Mouse (Mus musculus): Measurements from ENCODE around the gene Pfdn4.
"Not testable (repeated sequence)": the region's sequence is repeated elsewhere in the genome, so short reads cannot be mapped to it uniquely, and the experiment has no call there.

Gene Pfdn4

DNA sequence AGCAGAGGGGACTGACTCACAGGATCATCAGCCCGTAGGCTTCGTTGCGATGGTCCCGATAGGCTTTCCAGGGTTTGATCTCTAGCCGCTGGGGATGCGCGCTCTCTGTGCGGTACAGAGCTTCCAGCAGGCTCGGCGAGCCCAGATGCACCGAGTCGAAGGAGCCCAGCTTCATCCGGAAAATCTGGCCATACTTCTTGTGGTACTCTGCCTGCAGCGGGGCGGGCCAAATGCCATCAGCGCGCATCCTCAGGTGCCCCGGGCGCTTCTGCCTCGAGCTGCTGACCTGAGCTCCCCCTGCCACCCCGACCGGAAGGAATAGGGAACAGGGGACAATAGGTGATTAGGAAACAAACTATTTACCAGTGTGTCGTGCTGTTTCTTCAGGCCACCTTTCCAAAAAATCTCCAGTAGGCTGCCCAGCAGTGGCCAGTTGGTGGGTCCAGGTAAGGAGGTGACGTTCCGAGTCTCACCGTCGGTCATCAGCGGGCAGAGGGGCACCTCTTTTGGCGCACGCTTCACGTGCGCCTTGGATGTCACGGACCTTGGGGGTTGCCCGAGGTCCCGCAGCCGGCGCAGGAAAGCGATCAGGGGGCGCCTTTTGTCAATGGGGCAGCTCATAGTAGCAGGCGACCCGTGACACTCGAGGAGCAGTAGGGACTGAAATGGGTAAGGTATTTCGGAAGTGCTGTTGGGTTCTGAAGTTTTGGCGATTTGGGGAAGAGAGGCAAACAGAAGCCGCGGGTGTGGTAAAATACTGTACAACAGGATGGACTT, at the start of gene Pfdn4:
Pfdn4 (plus strand) TSS at position 275 of the 777 bp plus-strand sequence.
- no peak for DNase-seq (ENCODE audit: low read depth, low spot score)

GRCm38 (mm10) chr2:170446843-170447383, 49.3 kb upstream of the Pfdn4 start:
- DNase-seq (ENCODE audit: low read depth, low spot score), result no peak

GRCm38 (mm10) chr2:170447651-170448050, 48.6 kb upstream of the Pfdn4 start:
- DNase-seq (ENCODE audit: low read depth, low spot score), result no peak

DNA sequence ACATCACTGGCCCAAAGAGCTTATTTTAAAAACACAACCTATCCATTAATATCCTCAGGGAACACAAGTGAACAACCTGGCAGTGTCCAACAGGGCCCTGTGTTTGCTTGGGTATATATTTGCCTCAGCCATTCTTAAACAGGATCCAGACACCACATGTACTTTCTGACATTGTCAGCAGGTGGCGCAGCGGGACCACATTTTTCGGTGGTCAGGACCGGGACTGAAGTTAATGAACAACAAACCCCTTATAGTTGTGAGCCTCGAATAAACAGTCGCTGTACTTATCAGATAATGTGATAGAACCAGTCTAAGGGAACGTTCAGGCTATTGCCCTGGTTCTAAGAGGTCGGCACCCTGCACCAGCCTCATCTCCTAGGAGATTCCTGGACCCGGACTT, 45.3 kb upstream of the Pfdn4 start:
- DNase-seq (ENCODE audit: low read depth, low spot score), result peak; percentile 77

GRCm38 (mm10) chr2:170453809-170454208, 42.4 kb upstream of the Pfdn4 start:
- DNase-seq (ENCODE audit: low read depth, low spot score), result not testable (repeated sequence)

DNA sequence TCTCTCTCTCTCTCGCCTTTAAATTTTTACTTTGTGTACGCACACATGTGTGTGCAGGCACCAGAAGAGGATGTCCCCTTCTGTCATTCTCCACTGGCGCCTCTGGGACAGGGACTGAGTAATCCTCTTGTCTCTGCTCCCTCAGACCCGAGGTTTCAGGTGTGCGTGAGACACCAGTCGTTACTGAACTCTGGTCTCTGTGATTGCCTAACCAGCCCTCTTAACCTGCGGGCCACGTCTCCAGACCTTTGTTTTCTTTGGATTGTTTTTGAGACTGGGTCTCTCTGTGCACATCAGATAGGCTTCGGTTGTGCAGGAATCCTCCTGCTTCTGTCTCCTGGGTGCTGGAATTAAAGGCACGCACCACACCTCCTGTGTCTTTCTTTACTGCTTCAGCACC, 37.0 kb upstream of the Pfdn4 start:
- no peak for DNase-seq (ENCODE audit: low read depth, low spot score)

GRCm38 (mm10) chr2:170459805-170460204, 36.4 kb upstream of the Pfdn4 start:
- DNase-seq (ENCODE audit: low read depth, low spot score), result no peak

GRCm38 (mm10) chr2:170461652-170462051, 34.6 kb upstream of the Pfdn4 start:
- no peak for DNase-seq (ENCODE audit: low read depth, low spot score)

DNA sequence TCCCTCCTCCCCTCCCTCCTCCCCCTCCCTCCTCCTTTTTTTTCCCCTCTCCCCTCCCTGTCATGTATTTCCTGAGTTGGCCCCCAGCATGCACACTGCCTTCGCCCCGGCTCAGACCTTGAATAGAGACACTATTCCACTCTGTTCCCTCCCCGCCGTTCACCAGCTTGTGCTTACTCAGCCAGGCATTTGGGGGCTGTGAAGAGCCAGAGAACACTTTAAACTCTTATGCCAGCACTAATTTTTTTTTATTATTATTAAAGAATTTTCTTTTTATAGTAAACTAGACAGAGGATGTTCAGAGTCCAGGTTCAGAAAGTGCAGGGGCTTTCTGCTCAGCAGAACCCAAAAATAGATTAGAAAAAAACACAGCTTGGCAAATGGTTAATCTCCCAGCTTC, 31.4 kb upstream of the Pfdn4 start:
- DNase-seq (ENCODE audit: low read depth, low spot score), result no peak

DNA sequence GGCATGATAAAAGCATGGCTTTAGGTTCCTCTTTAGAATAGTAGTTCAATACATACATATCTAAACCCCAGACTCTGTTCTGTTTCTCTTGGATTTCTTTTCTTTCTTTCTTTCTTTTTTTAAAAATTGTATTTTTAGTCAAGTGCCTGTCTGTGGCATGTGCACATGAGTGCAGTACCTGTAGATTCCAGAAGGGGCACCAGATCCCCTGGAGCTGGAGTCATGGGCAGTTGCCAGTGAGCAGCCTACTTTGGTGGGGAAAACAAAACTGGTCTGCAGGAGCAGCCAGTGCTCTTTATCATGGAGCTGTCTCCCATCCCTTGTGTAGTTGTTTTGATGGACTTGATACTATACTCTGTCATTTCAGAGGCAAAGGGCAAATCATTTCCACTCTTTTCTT, 28.2 kb upstream of the Pfdn4 start:
- DNase-seq (ENCODE audit: low read depth, low spot score), result peak; percentile 69

- DNase-seq (ENCODE audit: low read depth, low spot score), result peak; percentile 82
Measured at GRCm38 (mm10) chr2:170469616-170470308, 26.5 kb upstream of the Pfdn4 start.

GRCm38 (mm10) chr2:170470591-170470990, 25.6 kb upstream of the Pfdn4 start:
- DNase-seq (ENCODE audit: low read depth, low spot score), result peak; percentile 29

DNA sequence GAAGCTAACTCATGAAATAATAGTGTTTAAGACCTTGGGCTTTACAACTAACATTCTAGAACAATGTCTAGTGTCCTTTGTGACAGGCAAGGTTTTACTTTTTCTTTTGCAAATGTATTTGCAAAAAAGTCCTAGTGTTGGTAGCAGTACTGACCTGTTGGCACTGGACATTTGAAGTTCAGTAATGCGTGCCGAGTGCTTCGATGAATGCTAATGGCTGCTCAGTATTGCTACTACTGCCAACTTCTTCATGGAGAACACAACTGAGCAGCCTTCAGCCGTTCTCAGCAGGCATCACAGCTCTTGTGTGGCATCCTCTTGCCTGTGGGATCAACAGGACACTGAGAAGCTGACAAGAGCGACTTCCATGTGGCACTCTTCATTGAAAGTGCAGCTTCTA, 22.1 kb upstream of the Pfdn4 start:
- no peak for DNase-seq (ENCODE audit: low read depth, low spot score)

DNA sequence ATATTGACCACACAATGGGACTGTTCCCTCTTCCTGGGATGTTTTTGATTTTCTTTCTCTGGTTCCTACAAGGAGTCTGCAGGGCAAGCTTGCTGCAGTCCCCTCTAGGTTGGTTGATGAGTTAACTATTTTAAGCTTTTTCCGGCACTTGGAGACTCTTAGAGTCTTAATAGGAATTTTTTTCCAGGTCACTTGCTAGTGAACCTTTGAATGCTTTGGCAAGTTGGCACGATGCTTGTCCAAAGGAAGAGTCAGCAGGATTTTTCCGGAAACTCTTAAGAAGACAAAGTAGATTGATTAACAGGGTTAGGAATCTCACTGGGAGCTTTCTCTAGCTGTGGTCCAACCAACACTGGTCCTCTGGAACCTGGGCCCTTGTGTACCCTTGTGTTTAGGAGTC, 21.1 kb upstream of the Pfdn4 start:
- DNase-seq (ENCODE audit: low read depth, low spot score), result no peak

DNA sequence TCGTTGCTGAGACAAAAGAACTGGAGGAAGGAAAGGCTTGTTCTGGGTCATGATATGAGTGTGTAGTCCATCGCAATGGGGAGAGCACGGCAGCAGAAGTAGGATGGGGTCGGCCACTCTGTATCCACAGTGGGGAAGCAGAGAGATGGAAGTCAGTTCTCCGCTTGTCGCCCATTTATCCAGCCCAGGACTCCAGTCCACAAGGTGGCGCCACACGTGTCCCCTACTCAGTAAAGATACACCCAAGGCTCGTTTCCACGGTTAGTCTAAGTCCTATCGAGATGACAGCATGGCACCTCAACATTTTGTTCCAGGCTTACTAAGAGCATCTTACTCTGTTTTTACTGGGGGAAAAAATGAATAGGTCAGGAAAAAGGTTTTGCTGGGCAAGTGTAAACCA, 20.0 kb upstream of the Pfdn4 start:
- DNase-seq (ENCODE audit: low read depth, low spot score), result peak; percentile 79

DNA sequence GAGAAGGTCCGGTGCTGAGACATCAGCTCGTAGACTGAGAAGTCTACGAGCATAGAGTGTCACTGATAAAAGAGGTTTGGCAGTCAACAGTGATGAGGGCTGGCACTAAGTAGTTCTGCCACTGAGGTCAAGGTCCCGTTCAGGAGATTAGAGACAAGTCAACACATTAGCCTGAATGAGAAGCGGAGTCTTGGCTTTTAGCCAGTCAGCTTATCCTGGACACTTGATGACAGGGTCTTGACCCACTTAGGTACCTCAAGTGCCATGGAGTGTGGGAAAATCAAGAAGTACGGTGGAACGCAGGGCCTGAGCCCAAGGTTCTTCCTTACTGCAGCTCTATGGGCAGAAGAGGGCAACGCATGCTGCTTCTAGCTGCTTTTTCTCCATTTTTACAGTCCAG, 19.6 kb upstream of the Pfdn4 start:
- DNase-seq (ENCODE audit: low read depth, low spot score), result no peak

- peak; percentile 69 for DNase-seq (ENCODE audit: low read depth, low spot score)
Measured at GRCm38 (mm10) chr2:170482019-170482540, 14.1 kb upstream of the Pfdn4 start.

- peak; percentile 63 for DNase-seq (ENCODE audit: low read depth, low spot score)
Measured at GRCm38 (mm10) chr2:170483914-170484313, 12.3 kb upstream of the Pfdn4 start.

DNA sequence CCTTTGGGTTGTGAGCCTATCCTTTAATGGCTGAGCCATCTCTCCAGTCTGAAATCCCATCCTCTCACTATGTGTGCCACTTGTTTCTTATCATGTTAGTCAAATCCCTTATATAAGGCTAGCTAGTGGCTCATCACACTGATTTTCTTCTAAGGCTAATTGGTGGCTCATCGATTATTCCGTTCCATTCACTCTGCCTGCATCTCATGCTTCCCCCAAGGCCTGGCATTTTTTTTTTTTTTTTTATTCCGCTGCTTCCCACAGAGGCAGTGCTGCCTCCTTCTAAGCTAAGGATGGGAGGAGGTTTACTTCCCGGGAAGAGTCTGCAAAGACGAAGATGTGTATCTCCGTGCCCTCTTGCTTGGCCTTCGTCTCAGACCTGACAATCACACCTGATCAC, 9.0 kb upstream of the Pfdn4 start:
- DNase-seq (ENCODE audit: low read depth, low spot score), result no peak

GRCm38 (mm10) chr2:170487890-170488502, 8.2 kb upstream of the Pfdn4 start:
- DNase-seq (ENCODE audit: low read depth, low spot score), result peak; percentile 75

DNA sequence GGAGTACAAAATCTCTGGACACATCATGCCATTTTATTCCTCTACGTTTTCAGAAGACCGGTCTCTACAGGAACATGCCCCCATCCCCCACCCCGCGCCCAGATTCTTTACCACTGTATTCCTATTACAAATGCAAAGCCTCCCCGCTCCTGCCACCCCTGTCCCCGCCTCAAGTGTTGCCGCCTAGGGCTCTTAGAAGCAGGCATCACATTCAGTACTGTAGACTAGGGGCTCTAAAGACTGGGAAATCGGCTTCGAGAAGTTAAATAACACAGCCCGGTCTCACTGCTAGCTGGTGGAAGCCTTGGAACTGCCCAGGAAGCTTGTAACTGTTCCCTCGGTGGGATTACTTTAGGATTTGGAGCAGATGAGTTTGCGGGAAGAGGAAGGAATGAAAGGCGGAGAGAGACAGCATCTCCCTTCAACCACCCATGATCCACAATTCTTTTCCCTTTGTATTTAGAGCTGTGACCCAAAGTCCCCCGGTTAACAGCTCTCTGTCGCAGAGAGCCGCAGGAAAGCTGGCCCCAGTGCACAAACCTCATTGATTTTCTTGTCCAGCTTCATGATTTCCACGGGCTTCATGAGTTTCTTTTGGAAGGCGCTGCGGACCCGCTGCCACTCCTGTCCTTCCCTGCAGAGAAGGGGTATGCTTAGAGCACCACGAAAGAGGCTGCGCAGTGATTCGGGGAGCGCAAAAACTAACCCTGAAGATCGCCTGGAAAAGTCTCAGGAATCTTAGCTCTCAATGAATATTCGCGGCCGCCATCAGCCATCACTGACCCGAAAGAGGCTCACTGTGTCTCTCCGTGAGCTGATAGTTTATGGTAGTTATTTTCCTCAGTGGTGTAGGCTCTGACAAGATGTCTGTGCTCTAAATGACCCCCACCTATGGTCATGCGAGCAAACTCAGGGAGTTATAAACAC, 1.2 kb upstream of the Pfdn4 start:
- peak; percentile 37 for DNase-seq (ENCODE audit: low read depth, low spot score)

All from ES-CJ7 (cell line).